Mouse (Mus musculus): ENCODE results near the gene Scn2a. TPM values are rescaled to one million over a fixed set of nuclear protein-coding genes. Genes with fewer than 3 reads are reported as not detected.

The Scn2a gene
- polyA plus RNA-seq, 1 experiment, result not detected

GRCm38 (mm10) chr2:65670153-65670817 is 49.7 kb downstream of the Scn2a start:
- TF ChIP-seq GATA1 (IDR thresholded peaks at IDR 0.05; ENCODE audit: low read length), result no peak

DNA sequence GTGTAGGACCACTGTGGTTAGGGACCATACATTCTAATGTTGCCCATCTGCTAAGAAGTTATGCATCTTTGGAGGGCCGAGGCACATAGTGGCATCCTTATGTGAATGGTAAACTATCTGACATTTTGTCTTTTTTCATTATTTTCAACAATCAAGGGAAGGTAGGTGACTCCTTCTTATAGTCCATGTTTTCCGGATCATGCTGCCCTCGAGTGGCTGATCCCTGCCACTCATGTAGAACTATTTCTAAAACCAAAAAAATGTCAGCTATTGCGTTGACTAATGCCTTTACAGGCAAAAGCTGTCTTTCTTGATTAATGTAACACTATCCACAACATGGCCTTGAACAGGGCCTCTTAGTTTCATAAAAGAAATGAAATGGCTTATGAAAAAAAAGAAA is 59.0 kb downstream of the Scn2a start:
- TF ChIP-seq GATA1 (IDR thresholded peaks at IDR 0.05; ENCODE audit: low read length), result no peak

- no peak for TF ChIP-seq GATA1 (IDR thresholded peaks at IDR 0.05; ENCODE audit: low read length)
Measured at GRCm38 (mm10) chr2:65685151-65685550, 64.6 kb downstream of the Scn2a start.

DNA sequence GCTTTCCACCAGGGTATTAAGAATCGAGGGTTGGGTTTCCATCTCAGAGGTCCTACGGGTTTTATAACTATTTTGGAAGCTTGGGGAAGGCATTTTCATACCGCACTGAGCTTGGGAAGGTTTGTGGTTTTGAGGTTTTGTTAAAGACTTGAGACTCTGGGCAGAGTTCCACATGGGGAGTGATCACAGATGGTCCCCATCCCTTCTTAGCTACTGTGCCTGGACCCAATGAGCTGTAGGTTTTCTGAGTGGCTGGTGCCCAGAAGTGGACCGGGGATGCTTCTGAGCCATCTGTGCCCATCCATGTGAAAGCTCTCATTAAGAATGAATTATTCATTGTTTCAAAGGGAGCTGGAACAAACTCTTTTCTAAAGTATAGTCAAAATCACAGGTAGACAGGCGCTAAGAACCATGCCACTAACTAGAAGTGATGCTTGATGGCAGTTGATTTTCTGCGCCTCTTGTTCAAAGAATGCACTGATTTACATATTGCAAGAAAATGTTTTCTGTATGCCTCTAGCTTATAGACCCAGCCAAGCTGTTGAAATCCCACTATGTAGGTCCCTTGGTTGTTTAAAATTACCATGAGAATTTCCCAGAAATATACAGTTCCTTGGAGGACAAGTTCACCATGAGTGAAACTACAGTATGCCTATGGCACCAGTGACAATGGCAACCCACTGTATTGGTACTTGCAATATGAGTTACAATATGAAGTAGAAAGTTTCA is 70.0 kb downstream of the Scn2a start:
- TF ChIP-seq GATA1 (IDR thresholded peaks at IDR 0.05; ENCODE audit: low read length), result no peak

- TF ChIP-seq GATA1 (IDR thresholded peaks at IDR 0.05; ENCODE audit: low read length), result no peak
Measured at GRCm38 (mm10) chr2:65694485-65694884, 73.9 kb downstream of the Scn2a start.

DNA sequence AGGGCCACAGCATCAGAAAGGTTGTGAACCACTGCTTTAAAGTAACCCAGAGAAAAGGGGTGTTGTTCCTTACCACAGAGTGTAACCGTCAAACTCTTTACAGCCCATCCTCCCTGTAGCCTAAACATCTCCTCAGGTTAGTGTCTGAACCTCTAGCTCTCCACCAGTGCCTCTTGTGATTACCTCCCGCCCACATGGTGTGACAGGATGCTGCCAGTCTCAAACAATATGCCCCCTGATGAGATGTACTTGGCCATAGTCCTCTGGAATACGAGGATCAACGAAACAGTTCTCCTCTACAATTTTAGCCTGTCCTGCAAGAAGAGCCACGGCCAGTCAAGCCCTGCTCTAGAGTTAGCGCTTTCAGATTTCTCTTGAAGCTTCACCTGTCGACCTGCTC is 74.5 kb downstream of the Scn2a start:
- TF ChIP-seq GATA1 (IDR thresholded peaks at IDR 0.05; ENCODE audit: low read length), result no peak

- no peak for TF ChIP-seq GATA1 (IDR thresholded peaks at IDR 0.05; ENCODE audit: low read length)
Measured at GRCm38 (mm10) chr2:65700246-65700645, 79.7 kb downstream of the Scn2a start.

GRCm38 (mm10) chr2:65701175-65701574 is 80.6 kb downstream of the Scn2a start:
- TF ChIP-seq GATA1 (IDR thresholded peaks at IDR 0.05; ENCODE audit: low read length), result no peak

DNA sequence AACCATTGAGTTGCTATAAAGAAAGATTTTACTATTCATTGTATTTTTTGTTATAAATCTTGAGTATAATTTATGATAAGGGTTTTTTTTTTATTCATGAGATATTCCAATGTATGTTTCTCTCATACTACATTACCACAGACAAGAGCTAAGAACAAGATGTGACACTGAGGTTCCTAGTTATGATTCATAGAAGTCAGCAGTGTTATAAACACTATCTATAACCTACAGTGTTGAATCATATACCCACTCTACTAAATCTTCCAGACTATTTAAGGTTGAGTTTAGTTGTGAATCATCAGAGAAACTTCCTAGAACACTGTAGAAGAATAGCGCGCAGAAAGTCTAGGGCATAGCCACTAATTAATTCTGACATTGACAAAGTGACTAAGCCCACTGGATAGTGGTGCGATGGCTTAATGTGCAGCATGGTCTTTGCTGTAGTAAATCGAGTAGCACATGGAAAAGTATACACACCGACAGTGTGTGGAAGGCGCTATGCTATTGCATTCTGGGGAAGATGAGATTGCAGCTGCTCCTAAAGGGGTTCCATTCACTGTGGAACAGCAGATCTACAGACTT is 101.7 kb downstream of the Scn2a start:
- no peak for TF ChIP-seq GATA1 (IDR thresholded peaks at IDR 0.05; ENCODE audit: low read length)

DNA sequence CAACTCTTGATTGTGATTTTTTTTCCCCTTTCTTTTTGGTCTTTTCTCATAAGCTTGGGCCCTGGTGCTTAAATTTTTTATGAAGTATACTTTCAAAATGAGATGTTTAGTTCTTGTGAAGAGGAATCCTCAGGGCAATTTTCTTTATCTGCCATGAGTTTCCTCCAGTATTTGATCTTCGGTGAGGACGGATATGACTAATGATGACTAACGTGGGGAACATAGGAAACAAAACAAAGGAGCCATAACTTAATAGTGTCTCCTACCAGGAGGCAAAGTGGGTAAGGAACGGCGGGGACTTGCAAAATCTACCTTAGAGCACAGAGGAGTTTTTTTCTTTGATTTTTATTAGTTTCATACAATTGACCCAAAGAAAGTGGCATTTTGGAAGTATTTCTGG is 124.8 kb downstream of the Scn2a start:
- TF ChIP-seq GATA1 (IDR thresholded peaks at IDR 0.05; ENCODE audit: low read length), result no peak

DNA sequence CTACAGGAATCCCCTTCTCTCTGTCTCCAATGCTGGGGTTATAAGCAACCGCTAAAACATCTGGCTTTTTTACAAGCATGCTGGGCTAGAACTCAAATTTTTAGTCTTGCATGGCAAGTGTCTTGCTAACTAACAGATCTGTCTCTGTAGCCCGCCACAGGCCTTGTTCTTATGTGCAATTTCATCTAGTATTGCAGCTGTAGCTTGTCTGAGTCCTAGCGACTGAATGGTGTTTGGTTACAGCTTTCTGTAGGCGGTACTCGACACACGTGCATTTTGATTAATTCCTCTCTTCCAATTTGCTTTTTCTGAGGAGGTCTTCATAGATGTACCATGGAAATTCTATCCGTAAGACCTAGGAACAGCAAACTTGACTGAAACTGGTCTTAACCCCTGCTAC is 161.9 kb downstream of the Scn2a start:
- no peak for TF ChIP-seq GATA1 (IDR thresholded peaks at IDR 0.05; ENCODE audit: low read length)

GRCm38 (mm10) chr2:65783392-65783791 is 162.8 kb downstream of the Scn2a start:
- TF ChIP-seq GATA1 (IDR thresholded peaks at IDR 0.05; ENCODE audit: low read length), result no peak

GRCm38 (mm10) chr2:65792516-65792915 is 171.9 kb downstream of the Scn2a start:
- no peak for TF ChIP-seq GATA1 (IDR thresholded peaks at IDR 0.05; ENCODE audit: low read length)

- no peak for TF ChIP-seq GATA1 (IDR thresholded peaks at IDR 0.05; ENCODE audit: low read length)
Measured at GRCm38 (mm10) chr2:65793593-65793992, 173.0 kb downstream of the Scn2a start.

DNA sequence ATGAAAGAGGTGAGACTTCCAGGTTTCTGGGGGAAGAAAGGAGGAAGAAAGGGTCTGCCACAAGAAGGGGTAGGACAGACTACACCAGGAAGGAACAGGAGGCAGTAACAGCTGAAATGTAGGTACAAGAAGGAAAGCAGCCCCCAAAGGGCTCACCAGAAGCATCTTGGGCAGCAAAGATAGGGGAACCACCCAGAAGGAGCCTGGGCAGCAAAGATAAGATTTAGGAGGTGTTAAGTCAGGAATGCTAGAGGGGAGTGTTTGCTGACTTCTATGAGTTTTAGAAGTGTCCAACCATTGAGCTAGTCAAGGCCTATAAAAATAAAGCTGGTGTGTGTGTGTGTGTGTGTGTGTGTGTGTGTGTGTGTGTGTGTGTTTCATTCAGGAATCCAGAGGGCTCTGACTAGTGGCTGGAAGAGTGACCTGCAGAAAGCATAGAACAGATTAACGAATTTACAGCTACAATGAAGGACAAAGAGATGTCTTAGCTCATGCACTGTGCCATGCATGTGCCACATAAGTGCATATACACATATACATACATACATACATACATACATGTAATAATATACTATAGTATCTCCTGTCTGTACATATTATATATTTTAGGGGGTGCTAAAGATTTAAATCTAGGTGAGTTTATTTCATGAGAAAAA is 180.6 kb downstream of the Scn2a start:
- TF ChIP-seq GATA1 (IDR thresholded peaks at IDR 0.05; ENCODE audit: low read length), result no peak

GRCm38 (mm10) chr2:65806556-65806955 is 186.0 kb downstream of the Scn2a start:
- no peak for TF ChIP-seq GATA1 (IDR thresholded peaks at IDR 0.05; ENCODE audit: low read length)

Other genes with a start within 250 kb of the Scn2a start
- gene Scn3a, start 53.1 kb upstream of the Scn2a start, polyA plus RNA-seq (2012), result not detected in 2 replicates
- not detected in 2 replicates for gene Csrnp3, start 225.0 kb downstream of the Scn2a start, polyA plus RNA-seq (2012)

Measured in G1E-ER4 (cell line).